20 mouse cellular contexts compared by ENCODE assay signal in the genomic region with DNA sequence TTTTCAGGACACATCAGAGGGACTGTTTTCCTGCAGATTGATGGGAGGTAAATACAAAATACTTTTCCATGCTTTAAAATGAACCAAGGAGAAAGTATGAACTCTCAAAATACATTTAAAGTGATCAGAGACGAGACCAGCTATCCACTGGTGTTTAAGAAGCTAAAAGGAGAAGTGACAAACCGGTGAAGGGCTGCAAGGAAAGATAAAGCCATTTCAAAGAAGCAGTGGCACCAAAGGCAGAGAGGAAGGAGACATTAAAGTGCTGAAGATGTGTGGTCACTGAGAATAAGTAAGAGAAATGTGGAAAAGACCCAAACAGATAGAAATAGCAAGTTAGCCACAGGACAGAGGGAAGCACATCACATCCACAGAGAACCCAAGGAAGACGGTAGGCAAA.
DNase-seq lines count a peak whose midpoint lies in the region; ATAC-seq lines count a peak whose summit lies in the region.
"Had no signal": no experiment of that assay in that cellular context is flagged by ENCODE, and none has a peak within 500 bp of the region (broad histone marks: within the 10 kb centered on the region; RNA-seq: fewer than 3 reads in every experiment).

No protein-coding gene starts in this region.

- H3K27me3 ChIP-seq in megakaryocyte, embryonic 14.5 days (replicated peaks) = no peaks in the 10 kb centered on the region
- H3K27me3 ChIP-seq: embryonic facial prominence, embryonic 12.5 days; forebrain, embryonic 13.5 days; forebrain, embryonic 15.5 days had no signal

- no peaks in the 10 kb centered on the region for H3K9me3 ChIP-seq in megakaryocyte, embryonic 14.5 days
- H3K9me3 ChIP-seq: embryonic facial prominence, embryonic 10.5 days; embryonic facial prominence, embryonic 12.5 days; forebrain, embryonic 13.5 days; forebrain, embryonic 15.5 days had no signal

- peaks cover 45% of the 10 kb centered on the region for H3K4me1 ChIP-seq in megakaryocyte, embryonic 14.5 days
- H3K4me1 ChIP-seq: forebrain, embryonic 13.5 days; forebrain, embryonic 15.5 days had no signal

- ATAC-seq in megakaryocyte, adult 5-6 weeks (ENCODE audit: poor library complexity, severe bottlenecking) = no peak
- ATAC-seq in common myeloid progenitor, adult 5-6 weeks (replicated peaks; ENCODE audit: low read depth, poor library complexity, severe bottlenecking) = peak; percentile 92
- peak; percentile 44; the same call in 1 of the 2 replicates for ATAC-seq in megakaryocyte progenitor cell, adult 5-6 weeks (replicated peaks; ENCODE audit: poor library complexity)
- ATAC-seq: forebrain, embryonic 13.5 days; forebrain, embryonic 15.5 days; forebrain, postnatal 0 days had no signal

- no peak for DNase-seq in right cerebral cortex, adult 18-20 months
- DNase-seq in urinary bladder, postnatal 10 days (ENCODE audit: low spot score) = no peak
- DNase-seq: adrenal gland, adult 2 months; adrenal gland, postnatal 10 days; adrenal gland, postnatal 25 days; cerebellum, adult 11 months; cerebellum, adult 18-20 months; cerebellum, adult 8-10 months; cerebellum, adult 9-11 months; cerebellum, postnatal 14 days; cerebellum, postnatal 36 days; forebrain, postnatal 0 days had no signal

- H3K4me3 ChIP-seq in megakaryocyte, embryonic 14.5 days (replicated peaks) = peak overlapping the region; percentile 18
- H3K4me3 ChIP-seq: embryonic facial prominence, embryonic 10.5 days; embryonic facial prominence, embryonic 12.5 days; forebrain, embryonic 13.5 days; forebrain, embryonic 15.5 days had no signal

- no peaks in the 10 kb centered on the region for H3K36me3 ChIP-seq in megakaryocyte, embryonic 14.5 days (replicated peaks; ENCODE audit: low read length)
- H3K36me3 ChIP-seq: embryonic facial prominence, embryonic 10.5 days; embryonic facial prominence, embryonic 12.5 days; forebrain, embryonic 15.5 days had no signal
